Mouse (Mus musculus) embryonic fibroblast, embryonic 13.5 days (primary cell): Measurements from ENCODE around the gene Tdrkh.

Experiments
- CTCF ChIP-seq: IDR thresholded peaks from 2 replicates; pipeline ENCODE4 v1.5.1; 2011; ENCODE audit warnings: mild to moderate bottlenecking, control low read depth, low read length, moderate library complexity, borderline replicate concordance; ENCODE audit not compliant: insufficient read depth
- POLR2A ChIP-seq: IDR thresholded peaks from 2 replicates; pipeline ENCODE4 v1.6.1; 2011; ENCODE audit warnings: low read depth, mild to moderate bottlenecking, control low read depth, low read length, moderate library complexity

DNA sequence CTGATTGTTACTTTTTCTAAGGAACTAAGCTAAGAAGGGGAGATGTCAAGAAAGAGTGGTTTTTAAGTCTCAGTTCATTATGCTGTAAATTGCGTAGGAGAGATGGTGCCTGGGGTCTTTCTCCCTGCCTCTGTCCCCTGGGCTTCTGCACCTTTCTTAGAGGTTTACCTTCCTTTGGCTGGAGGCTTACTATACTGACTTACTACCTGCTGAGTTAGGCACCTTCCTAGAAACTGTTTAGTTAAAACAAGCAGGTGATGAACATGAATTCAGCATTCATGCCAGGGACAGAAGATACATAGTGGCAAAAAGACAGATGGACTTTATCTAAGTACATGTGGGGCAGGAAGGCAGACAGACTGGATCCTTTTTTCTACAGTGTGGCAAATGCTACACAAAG is 16.7 kb upstream of the Tdrkh start:
- no peak for TF ChIP-seq CTCF
- no peak for TF ChIP-seq POLR2A
